Mouse (Mus musculus) lung, adult 2 months (tissue): ENCODE data around the gene Sema4d.

Experiments
- CTCF ChIP-seq: fragments of 200-500 bp; IDR thresholded peaks from 2 replicates; pipeline ENCODE4 v1.5.1; 2011; ENCODE audit warnings: mild to moderate bottlenecking, low read length, control low read depth; ENCODE audit not compliant: insufficient read depth
- POLR2A ChIP-seq: fragments of 200-500 bp; IDR thresholded peaks from 2 replicates; pipeline ENCODE4 v1.6.1; 2011; ENCODE audit warnings: low read depth, mild to moderate bottlenecking, control low read depth, low read length, borderline replicate concordance; ENCODE audit errors: extremely low read depth

DNA sequence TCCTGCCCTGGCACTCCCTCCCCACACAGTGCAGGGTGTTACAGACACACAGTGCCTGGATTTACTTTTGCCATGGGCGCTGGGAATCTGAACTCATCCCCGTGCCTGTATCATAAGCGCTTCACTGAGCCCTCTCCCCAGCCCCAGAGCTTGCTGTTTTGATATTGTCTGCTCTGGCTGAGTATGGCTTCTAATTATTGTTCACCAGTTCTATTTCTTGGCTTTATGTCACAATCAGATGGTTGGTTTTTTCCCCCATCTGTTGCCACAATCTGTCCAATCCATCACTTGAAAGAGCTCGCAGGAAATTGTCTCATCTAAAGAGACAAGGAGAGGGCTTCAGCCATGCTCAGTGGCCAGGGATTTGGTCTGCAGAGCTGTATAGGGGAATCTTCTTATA is 12.1 kb upstream of the Sema4d start:
- no peak for TF ChIP-seq CTCF
- no peak for TF ChIP-seq POLR2A
